Mouse (Mus musculus) embryonic facial prominence, embryonic 12.5 days (tissue): ENCODE measurements at regions not wholly inside any gene's neighbourhood (a gene's known extent, or its start where the extent isn't known, plus 50 kb on each side); places are given as distances from the start of the nearest gene placed in this dataset.

Source experiments
- ATAC-seq: fragments of 200-750 bp; cut with Nextera tagmentation; 2 replicates; pipeline ENCODE4 v1.8.0; 2017; ENCODE audit not compliant: insufficient number of reproducible peaks, insufficient read depth, low FRiP score, low TSS enrichment
- H3K27ac ChIP-seq: fragments of 300-500 bp; sonication (generic); 2 replicates; pipeline ENCODE4 v1.5.1; 2016; ENCODE audit warnings: mild to moderate bottlenecking
- H3K27me3 ChIP-seq: fragments of 300-500 bp; sonication (generic); 2 replicates; pipeline ENCODE4 v1.6.1; 2016; ENCODE audit warnings: mild to moderate bottlenecking, moderate library complexity
- H3K36me3 ChIP-seq: fragments of 300-500 bp; sonication (generic); 2 replicates; pipeline ENCODE4 v1.6.1; 2016; ENCODE audit warnings: mild to moderate bottlenecking
- H3K4me1 ChIP-seq: fragments of 300-500 bp; sonication (generic); 2 replicates; pipeline ENCODE4 v1.6.1; 2016
- H3K4me2 ChIP-seq: fragments of 300-500 bp; sonication (generic); replicated peaks from 2 replicates; pipeline ENCODE4 v1.6.1; 2016; ENCODE audit warnings: mild to moderate bottlenecking, moderate library complexity
- H3K4me3 ChIP-seq: fragments of 300-500 bp; sonication (generic); 2 replicates; pipeline ENCODE4 v1.5.1; 2016; ENCODE audit warnings: mild to moderate bottlenecking
- H3K9ac ChIP-seq: fragments of 300-500 bp; sonication (generic); 2 replicates; pipeline ENCODE4 v1.6.1; 2016; ENCODE audit warnings: mild to moderate bottlenecking, moderate library complexity
- H3K9me3 ChIP-seq: fragments of 300-500 bp; sonication (generic); 2 replicates; pipeline ENCODE4 v1.6.1; 2016; ENCODE audit warnings: mild to moderate bottlenecking, moderate library complexity
- WGBS: fragments of 180-500 bp; shearing (Covaris S2); methylation state at CpG from one replicate; pipeline ENCODE4 v1.1.7; 2016; 5-methylcytosine and 5-hydroxymethylcytosine counted together

DNA sequence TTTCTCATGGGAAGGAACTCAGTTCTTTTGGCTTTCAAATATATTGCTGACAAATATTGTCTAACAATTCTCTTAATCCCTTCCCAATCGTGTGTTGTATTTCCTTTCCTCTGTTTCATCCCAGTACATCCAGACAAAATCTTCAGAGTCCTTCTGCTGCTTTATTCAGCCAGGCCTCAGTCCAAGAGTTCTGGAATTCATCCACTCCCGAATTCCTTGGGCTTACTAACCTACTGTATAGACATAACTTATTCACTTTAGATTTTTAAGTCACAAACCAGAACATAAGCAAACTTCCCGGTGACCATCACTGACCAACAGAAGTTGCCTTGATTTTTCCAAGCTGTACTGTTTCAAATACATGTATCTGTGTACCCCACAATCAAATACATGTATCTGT is 90.9 kb upstream of the Kitl start:
- H3K27me3 ChIP-seq: no peaks in the 10 kb centered on the region
- H3K9ac ChIP-seq: no peak overlapping the region
- peaks cover 9% of the 10 kb centered on the region; the same call in 1 of the 2 replicates for H3K4me1 ChIP-seq
- 80% methylated on average over 3 of the region's 3 CpGs for WGBS
- H3K4me2 ChIP-seq: no peak overlapping the region
- no peak overlapping the region for H3K4me3 ChIP-seq
- H3K27ac ChIP-seq: no peak overlapping the region
- H3K36me3 ChIP-seq: no peaks in the 10 kb centered on the region
- no peaks in the 10 kb centered on the region for H3K9me3 ChIP-seq
- no peak for ATAC-seq

DNA sequence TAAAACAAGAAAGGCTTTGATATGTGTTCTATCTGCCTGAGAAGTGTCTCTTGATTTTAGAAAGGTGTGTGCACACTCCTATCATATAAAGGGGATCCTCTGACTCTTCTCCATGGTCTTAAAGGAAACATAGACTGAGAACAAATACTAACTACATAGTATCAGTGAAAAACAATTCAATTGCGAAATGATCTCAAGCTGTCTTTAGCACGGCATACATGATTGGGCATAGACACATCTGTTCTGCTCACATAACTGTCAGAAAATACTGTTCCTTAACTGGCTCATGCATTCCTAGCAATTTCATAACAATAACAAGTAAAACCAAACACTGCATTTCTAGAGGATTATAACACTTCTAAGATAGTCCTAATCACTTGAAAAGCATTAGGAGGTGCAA is 95.5 kb upstream of the Kitl start:
- WGBS: 77% methylated on average over 2 of the region's 2 CpGs
- H3K4me2 ChIP-seq: no peak overlapping the region
- H3K9me3 ChIP-seq: no peaks in the 10 kb centered on the region
- no peak overlapping the region for H3K9ac ChIP-seq
- no peaks in the 10 kb centered on the region for H3K27me3 ChIP-seq
- no peak overlapping the region for H3K4me3 ChIP-seq
- ATAC-seq: no peak
- H3K36me3 ChIP-seq: no peaks in the 10 kb centered on the region
- H3K27ac ChIP-seq: no peak overlapping the region
- H3K4me1 ChIP-seq: peaks cover 9% of the 10 kb centered on the region; the same call in 1 of the 2 replicates

DNA sequence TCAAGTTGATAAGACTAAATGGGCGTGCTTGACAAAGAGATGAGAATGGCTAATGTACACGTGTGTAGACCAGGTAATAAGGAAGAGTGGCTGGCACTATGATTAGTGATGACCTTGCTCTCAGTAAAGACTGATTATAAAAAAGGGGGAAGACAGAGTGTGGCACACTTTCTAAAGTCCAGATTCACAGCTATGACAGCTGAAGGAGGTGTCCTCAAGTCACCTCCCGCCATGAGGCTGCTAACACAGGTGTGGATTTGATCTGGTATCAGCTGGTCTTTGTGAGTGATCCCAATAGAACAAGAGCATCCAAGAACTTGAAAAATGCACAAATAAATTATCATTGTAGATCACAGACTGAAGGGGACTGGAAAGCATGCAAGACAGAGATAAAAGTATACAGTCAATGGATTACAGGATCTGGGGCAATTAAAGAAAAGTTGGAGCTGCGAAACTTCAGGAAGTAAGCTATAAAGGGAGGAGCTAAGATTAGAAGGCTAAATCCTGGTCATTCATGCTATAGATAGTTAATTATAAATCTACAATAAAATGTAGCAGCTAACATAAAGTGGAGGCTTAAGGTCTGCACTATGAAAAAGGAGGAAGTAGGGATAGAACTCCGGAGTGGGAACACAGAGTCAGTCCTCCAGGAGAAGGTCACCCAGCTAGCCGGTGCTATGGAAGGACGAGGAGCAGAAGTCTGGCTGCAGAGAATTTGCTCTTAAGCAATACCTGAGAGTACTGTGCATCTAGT is 96.7 kb upstream of the Kitl start:
- Histone ChIP-seq H3K4me2 (no peak overlapping the region), H3K27me3 (no peaks in the 10 kb centered on the region), H3K9me3 (no peaks in the 10 kb centered on the region), H3K9ac (no peak overlapping the region), H3K36me3 (no peaks in the 10 kb centered on the region), H3K4me3 (no peak overlapping the region), H3K27ac (no peak overlapping the region), H3K4me1 (peaks cover 9% of the 10 kb centered on the region; the same call in 1 of the 2 replicates)
- no peak for ATAC-seq
- WGBS: 90% methylated on average over 7 of the region's 7 CpGs

DNA sequence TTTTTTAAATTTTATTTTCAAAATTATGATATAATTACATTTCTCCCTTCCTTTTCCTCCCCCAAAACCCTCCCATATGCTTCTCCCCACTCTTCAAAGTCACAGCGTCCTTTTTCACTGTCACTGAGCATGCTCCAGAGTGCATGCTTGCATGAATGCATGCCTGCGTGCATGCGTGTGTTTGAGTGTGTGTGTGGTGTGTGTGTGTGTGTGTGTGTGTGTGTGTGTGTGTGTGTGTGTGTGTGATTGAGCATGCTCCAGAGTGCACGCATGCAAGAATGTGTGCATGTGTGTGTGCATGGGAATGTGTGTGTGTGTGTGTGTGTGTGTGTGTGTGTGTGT is 101.6 kb upstream of the Kitl start:
- 60% methylated on average over 3 of the region's 4 CpGs for WGBS
- H3K9ac ChIP-seq: no peak overlapping the region
- H3K4me2 ChIP-seq: peak overlapping the region; percentile 46
- no peaks in the 10 kb centered on the region for H3K27me3 ChIP-seq
- no peaks in the 10 kb centered on the region for H3K9me3 ChIP-seq
- H3K4me1 ChIP-seq: no peaks in the 10 kb centered on the region
- no peak overlapping the region for H3K27ac ChIP-seq
- peak overlapping the region; percentile 28; the same call in 1 of the 2 replicates for H3K4me3 ChIP-seq
- ATAC-seq: no peak
- no peaks in the 10 kb centered on the region for H3K36me3 ChIP-seq

DNA sequence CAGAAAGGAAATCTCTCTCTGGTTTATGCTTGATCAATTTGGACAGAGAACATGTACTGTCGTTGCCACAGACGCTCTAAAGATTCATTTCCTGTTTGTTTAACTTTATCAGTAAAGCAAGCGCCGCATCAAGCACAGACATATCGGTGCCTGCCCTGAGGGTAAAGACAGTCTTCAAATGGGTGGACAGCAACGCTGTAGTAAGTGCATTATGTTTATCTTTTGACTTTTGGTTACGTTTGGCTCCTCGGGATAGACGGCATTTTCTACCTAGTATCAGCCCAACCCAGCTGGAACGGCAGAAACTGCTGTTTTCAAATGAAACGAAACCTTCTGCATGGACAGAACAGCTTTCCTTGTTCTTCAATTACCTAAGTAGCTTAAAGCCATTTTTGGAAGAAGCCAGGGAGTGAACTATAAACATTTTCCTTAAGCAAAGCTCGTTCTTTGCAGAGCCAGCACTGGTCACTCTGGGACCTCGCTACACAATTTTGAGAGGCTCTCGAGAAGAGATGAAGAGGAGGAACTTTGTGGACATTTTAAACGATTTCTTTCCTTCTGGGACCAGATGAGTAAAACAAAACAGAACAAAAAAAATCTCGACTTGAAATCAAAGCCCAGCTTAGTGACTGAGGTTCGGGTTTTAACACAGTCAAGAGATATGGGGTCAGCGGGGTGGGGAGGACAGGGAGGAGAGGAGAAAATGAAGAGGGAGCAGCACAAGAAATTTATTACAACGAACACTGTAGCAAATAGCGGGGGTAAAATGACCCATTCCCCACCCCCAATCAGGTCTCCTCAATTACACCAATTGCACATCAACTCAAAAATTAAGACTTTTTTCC is 102.2 kb upstream of the Kitl start:
- Histone ChIP-seq H3K4me1 (no peaks in the 10 kb centered on the region), H3K36me3 (no peaks in the 10 kb centered on the region), H3K4me2 (peak overlapping the region; percentile 46), H3K27ac (no peak overlapping the region), H3K9ac (no peak overlapping the region; the same call in 1 of the 2 replicates), H3K9me3 (no peaks in the 10 kb centered on the region), H3K27me3 (no peaks in the 10 kb centered on the region), H3K4me3 (peak overlapping the region; percentile 28)
- ATAC-seq: no peak
- WGBS: 18% methylated on average over 20 of the region's 20 CpGs

DNA sequence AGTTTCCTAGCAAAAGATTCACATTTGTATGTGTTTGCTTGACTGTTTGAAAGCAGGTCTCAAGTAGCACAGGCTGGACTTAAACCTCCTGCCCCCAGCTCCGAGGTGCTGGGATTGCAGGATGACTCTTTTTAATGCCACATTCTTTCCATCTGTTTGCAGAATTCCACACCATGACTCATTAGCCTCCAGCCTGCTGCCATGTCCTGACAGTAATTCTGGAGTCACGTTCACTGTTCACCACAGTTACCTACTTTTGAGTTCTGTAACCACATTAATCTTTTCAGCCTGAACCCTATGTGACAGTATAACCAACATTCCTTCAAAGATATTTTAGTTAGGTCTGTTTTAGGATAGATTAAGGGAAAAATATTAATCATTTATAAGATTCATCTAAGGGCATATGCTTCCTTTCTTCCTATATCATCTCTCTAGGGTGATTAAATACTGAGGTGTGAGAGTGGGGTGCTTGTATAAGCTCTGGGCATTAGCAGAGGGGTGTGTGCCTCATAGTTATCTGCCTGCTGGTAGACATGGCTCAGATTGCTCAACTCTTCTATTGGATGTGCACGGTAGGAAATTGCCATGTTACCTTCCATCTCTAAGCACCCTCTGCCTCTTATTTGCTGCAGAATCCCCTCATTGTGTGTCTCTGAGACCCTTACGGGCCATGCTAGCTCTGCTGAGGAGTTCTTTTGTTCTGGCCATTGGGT is 105.3 kb upstream of the Kitl start:
- no peaks in the 10 kb centered on the region for H3K27me3 ChIP-seq
- 66% methylated on average over 4 of the region's 4 CpGs for WGBS
- no peaks in the 10 kb centered on the region for H3K4me1 ChIP-seq
- H3K9ac ChIP-seq: no peak overlapping the region
- H3K9me3 ChIP-seq: no peaks in the 10 kb centered on the region
- H3K27ac ChIP-seq: no peak overlapping the region
- ATAC-seq: no peak
- no peak overlapping the region for H3K4me2 ChIP-seq
- H3K36me3 ChIP-seq: no peaks in the 10 kb centered on the region
- no peak overlapping the region for H3K4me3 ChIP-seq

DNA sequence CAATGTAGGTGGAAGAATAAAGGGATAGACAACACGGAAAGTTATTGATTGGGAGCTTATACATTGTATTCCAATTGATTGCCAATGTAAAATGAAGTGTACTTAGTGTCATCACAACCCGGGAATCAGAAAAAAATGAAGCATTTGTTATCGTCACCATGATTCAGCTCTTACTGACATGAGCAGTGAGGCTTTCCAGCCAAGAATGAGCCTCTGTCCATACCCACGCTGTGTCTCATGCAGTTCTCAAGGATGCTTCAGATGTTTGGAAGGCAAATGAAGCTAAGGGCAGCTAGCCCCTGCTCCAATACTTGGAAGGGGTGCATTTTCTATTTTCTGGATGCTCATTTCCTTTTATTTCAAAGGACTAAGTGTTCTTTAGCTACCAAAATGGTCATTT is 107.4 kb upstream of the Kitl start:
- H3K27ac ChIP-seq: no peak overlapping the region
- H3K27me3 ChIP-seq: no peaks in the 10 kb centered on the region
- WGBS: 76% methylated on average over 4 of the region's 4 CpGs
- no peaks in the 10 kb centered on the region for H3K9me3 ChIP-seq
- H3K9ac ChIP-seq: no peak overlapping the region
- H3K4me1 ChIP-seq: no peaks in the 10 kb centered on the region
- no peak overlapping the region for H3K4me2 ChIP-seq
- no peaks in the 10 kb centered on the region for H3K36me3 ChIP-seq
- no peak overlapping the region for H3K4me3 ChIP-seq
- no peak for ATAC-seq

DNA sequence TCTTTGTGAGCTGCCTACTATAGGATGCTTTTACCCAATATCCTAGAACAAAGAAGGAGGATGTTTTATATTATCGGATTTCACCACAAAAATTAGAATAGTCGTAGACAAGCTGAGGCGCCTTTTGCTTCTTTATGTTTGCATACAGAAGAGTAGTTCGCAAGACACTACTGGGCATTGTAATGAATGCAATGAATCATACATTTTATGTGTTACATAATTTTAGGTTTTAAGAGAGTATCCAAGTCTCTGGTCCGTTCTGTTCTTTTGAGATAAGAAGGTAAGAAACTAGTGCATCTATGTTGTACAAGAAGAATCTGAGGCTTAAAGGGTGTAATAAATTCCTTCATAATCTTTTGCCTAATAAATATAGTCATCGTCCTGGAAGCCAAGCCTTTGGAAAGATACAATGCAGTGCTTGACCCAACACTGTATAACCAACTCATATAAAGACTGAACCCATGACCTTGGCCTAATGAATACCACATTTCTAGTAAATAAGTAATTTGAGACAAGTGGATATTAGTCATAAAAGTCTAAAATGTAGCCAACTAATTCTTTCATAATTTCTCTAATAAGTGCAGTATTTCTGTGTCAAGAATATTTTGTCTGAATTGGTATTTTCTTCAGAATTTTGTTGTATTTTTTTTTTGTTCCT is 108.5 kb upstream of the Kitl start:
- Histone ChIP-seq H3K27ac (no peak overlapping the region), H3K27me3 (no peaks in the 10 kb centered on the region), H3K4me2 (no peak overlapping the region), H3K4me3 (no peak overlapping the region), H3K4me1 (no peaks in the 10 kb centered on the region), H3K9ac (no peak overlapping the region), H3K36me3 (no peaks in the 10 kb centered on the region), H3K9me3 (no peaks in the 10 kb centered on the region)
- 78% methylated on average over 6 of the region's 6 CpGs for WGBS
- no peak for ATAC-seq

DNA sequence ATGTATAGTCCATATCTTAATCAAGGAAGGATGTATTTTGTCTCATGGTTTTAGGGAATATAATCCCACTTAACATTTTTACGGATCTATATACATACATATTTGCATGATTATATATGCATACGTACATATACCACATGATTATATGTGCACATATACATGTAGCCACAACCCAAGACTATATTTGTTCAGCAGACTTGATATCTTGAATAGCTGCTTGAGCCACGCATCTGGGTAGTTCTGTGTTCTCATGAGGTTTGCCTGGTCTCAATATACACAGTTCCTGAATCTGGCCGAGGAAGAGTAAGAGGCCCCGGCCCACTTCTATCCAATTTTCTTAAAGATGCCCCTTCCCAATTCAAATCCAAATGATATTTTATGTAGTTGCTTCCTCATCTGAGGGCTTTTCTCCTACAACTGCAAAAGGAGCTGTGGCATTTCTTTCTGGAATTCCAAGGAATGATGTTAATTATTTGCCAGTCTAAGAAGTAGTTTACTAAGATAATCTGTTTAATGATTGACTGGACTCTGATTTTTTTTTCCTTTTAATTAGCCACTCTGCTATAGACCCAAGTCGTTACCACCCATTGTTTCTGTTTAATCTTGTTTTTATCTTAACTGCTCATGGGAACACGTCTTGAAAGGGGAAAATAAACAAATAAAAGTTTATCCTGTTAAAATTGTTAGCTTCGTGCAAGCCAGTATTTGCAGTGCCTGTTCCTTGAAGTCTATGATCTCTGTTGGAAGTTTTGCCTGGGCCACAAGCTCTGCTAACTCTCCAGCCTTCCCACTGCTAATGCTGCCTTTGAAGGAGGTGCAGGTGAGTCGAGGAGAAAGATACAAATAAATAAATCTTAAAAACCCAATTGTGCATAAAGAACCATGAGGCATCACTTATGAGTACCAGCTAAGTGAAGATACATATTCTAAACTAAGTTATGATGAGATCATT is 112.9 kb upstream of the Kitl start:
- H3K27me3 ChIP-seq: no peaks in the 10 kb centered on the region
- no peaks in the 10 kb centered on the region for H3K36me3 ChIP-seq
- 67% methylated on average over 9 of the region's 9 CpGs for WGBS
- no peaks in the 10 kb centered on the region for H3K4me1 ChIP-seq
- H3K27ac ChIP-seq: no peak overlapping the region
- H3K4me2 ChIP-seq: no peak overlapping the region
- H3K9ac ChIP-seq: no peak overlapping the region
- ATAC-seq: no peak
- H3K4me3 ChIP-seq: no peak overlapping the region
- no peaks in the 10 kb centered on the region for H3K9me3 ChIP-seq

DNA sequence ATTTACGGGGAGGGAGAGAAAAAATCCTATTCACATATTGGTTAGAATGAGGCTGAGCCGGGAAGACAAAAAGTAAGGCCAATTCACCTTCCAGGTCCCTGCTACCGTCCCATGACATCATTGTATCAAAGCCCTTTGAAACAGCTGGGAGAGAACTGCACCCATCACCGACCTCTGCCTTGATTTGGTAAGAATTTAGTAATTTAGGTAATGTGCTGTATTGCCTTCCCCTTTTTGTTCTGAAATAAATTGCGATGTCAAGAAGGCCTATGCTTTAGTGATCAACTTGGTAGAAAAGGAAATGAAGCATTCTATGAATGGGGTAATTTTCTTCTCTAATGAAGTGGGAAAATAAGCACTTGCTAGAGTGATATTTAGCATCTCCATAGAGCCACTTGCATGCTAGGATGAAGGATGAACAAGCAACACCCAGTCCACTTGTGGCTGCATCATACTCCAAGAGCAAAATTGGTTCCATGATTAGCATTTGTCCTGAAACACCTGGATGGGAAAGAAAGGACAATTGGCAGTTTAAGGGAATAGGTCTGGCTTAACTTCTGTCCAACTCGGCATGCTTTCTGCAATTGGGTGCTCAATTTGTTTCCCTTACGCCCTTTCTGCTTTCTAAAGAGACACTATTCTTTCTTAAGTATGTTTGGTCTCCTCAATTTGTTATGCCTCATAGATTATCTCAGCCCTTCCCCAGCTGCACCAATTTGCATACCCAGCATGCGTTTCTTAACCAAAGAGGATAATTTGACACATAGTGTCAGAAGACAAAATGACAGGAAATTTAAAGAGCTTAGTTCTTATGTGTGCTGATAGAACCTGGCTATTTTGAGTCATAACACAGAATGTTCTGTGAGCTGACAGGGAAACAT is 114.2 kb upstream of the Kitl start:
- no peak overlapping the region for H3K4me3 ChIP-seq
- H3K4me1 ChIP-seq: no peaks in the 10 kb centered on the region
- H3K4me2 ChIP-seq: no peak overlapping the region
- no peak overlapping the region for H3K9ac ChIP-seq
- H3K27ac ChIP-seq: no peak overlapping the region
- ATAC-seq: no peak
- no peaks in the 10 kb centered on the region for H3K9me3 ChIP-seq
- no peaks in the 10 kb centered on the region for H3K36me3 ChIP-seq
- no peaks in the 10 kb centered on the region for H3K27me3 ChIP-seq
- 77% methylated on average over 8 of the region's 8 CpGs for WGBS
